Mouse (Mus musculus): Measurements from ENCODE around the gene Bptf.

DNA sequence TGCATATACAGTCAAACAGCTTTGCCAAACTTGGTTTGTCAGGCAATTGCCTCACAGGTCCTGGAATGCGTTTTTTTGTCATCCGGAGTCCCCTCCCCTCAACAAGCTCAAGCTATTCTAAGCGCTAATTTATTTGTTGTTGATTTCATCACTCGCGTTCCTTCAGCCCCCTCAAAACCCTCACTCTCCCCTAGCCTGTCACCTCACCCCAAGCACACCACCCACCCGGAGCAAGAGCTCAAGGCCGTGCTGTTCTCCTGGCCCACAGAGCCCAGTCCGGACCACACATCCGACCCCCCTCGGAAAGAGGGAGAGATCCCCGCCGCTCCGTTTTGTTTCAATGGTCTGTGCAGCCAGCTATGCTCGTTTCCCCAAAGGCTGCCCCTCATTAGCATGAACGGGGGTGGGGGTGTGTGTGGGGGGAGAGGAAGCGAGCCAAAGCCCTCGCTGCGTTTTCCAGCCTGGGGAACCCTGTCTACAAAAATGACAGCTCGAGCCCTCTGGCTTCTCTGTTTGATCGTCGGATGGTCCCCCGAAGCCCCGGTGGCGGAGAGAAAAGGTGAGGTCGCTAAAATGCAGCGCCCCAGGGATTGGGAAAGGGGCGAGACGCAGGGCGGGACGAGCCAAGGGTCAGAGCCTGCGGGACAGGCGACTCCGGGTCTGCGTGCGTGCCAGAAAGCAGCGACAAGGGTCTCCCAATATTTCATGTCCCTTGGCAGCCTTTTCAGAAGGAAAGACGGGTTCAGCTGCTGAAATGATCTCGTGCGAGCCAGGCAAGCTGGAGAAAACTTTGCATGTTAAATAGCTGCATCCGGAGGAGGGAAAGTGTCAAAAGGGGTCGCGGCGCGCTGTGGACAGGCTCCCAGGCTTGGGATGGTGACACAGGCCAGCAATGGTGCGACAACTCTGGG, 106.3 kb downstream of the Bptf start, which contains the start of gene 1810010H24Rik:
- TF ChIP-seq EP300 (IDR thresholded peaks at IDR 0.05; ENCODE audit: low read length) (no peak), CTCF (conservative IDR thresholded peaks at IDR 0.05 in 1 of 2, IDR thresholded peaks at IDR 0.05 in 1 of 2; ENCODE audit: low read depth in 2 of 2, low read length in 2 of 2) (no peak), E2F4 (IDR thresholded peaks at IDR 0.05; ENCODE audit: insufficient replicate concordance, low read depth, low read length) (no peak), KAT2A (IDR thresholded peaks at IDR 0.05; ENCODE audit: insufficient replicate concordance, low read length) (no peak), UBTF (IDR thresholded peaks at IDR 0.05; ENCODE audit: low read depth, low read length) (no peak), POLR2A (IDR thresholded peaks at IDR 0.05; ENCODE audit: low read depth, low read length) (no peak), USF1 (IDR thresholded peaks at IDR 0.05; ENCODE audit: low read depth, low read length) (no peak), MAX (IDR thresholded peaks at IDR 0.05; ENCODE audit: low read length) (no peak), MXI1 (IDR thresholded peaks at IDR 0.05; ENCODE audit: low read depth, low read length) (no peak; the same call in 1 of the 2 replicates), ZC3H11A (IDR thresholded peaks at IDR 0.05; ENCODE audit: low read depth, low read length) (no peak), BHLHE40 (IDR thresholded peaks at IDR 0.05; ENCODE audit: low read depth, low read length) (peak; percentile 75; the same call in 1 of the 2 replicates)

All from CH12.LX (cell line).